ENCODE assay signal across 8 mouse cellular contexts in the genomic region with DNA sequence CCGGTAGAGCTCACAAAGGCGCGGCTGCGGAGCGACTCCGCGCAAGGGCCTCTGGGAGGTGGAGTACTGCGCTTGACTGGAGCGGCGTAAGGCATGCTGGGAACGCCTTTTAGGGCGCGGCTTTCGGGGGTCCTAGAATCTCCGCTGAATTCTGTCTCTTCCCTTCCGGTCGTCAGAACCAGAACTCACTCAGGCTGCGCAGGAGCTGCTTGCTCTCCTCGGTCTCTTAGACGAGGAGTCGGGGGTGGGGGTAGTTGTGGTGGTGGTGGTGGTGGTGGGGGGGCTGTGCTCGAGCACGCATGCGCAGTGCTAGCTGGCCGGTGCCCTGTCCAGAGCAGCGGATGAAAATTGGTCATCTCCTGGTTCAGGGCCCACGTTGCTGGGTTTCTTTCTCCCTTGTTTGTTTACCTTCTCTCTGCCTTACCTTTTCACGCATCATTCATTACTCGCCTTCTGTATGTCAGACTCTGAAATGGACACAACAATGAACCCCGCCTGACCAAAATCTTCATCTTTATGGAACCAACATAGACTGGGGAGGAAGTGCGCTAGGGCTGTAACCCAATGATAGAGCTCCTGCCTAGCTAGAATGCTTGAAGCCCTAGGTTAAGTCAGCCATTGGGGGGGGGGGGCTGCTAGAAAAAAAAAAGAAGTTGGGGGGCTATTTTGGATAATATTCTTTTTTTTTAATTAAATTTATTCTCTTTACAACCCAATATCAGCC. TPM values are rescaled to one million over a fixed set of nuclear protein-coding genes. Genes with fewer than 3 reads are reported as not detected.
DNase-seq lines count a peak whose midpoint lies in the region; ATAC-seq and TF ChIP-seq lines count a peak whose summit lies in the region.

Gene Zfp583 (minus strand): TSS at position 53 of the 724 bp plus-strand sequence.

- peak within 1 kb of the TSS; percentile 56 for H3K4me2 ChIP-seq in forebrain, postnatal 0 days (ENCODE audit: low read depth)
- H3K4me2 ChIP-seq in neural tube, embryonic 15.5 days = peak within 1 kb of the TSS; percentile 61

- peak; percentile 36; the same call in 1 of the 2 replicates for TF ChIP-seq POLR2A in lung, adult 2 months (IDR thresholded peaks at IDR 0.05; ENCODE audit: borderline replicate concordance, extremely low read depth, low read depth, low read length)

- TF ChIP-seq CTCF in G1E (IDR thresholded peaks at IDR 0.05; ENCODE audit: low read depth, low read length) = no peak
- no peak for TF ChIP-seq CTCF in forebrain, postnatal 0 days (IDR thresholded peaks at IDR 0.05; ENCODE audit: low read depth)
- no peak for TF ChIP-seq CTCF in layer of hippocampus, adult 2 months (conservative IDR thresholded peaks at IDR 0.05)
- no peak for TF ChIP-seq CTCF in lung, adult 2 months (IDR thresholded peaks at IDR 0.05; ENCODE audit: insufficient read depth, low read length)

- ATAC-seq in G1E (ENCODE audit: extremely low read depth, insufficient number of reproducible peaks, low FRiP score, poor library complexity, severe bottlenecking) = no peak
- ATAC-seq in forebrain, postnatal 0 days = peak; percentile 95
- ATAC-seq in neural tube, embryonic 15.5 days (ENCODE audit: low FRiP score) = peak; percentile 96

- H3K4me3 ChIP-seq in G1E (ENCODE audit: low read depth, low read length) = peak within 1 kb of the TSS; percentile 52; the same call in 1 of the 2 replicates
- peak within 1 kb of the TSS; percentile 60 for H3K4me3 ChIP-seq in forebrain, postnatal 0 days (ENCODE audit: low read depth, low read length)
- H3K4me3 ChIP-seq in layer of hippocampus, adult 2 months = peak within 1 kb of the TSS; percentile 93
- peak within 1 kb of the TSS; percentile 66 for H3K4me3 ChIP-seq in lung, adult 2 months (replicated peaks; ENCODE audit: extremely low read depth, low read depth, low read length)
- H3K4me3 ChIP-seq in neural tube, embryonic 15.5 days (replicated peaks) = peak within 1 kb of the TSS; percentile 62

- no peak for DNase-seq in G1E (ENCODE audit: low spot score)
- DNase-seq in cerebellum, adult 8-10 months = peak; percentile 88
- peak; percentile 96 for DNase-seq in forebrain, postnatal 0 days
- peak; percentile 77 to 85 for DNase-seq in heart, postnatal 36 days
- DNase-seq in layer of hippocampus, adult 2 months (ENCODE audit: low spot score in 2 of 2) = peak; percentile 86 to 89
- peak; percentile 75 for DNase-seq in lung, adult 2 months
- DNase-seq in testis, postnatal 10 days (ENCODE audit: low spot score) = peak; percentile 86

- H3K36me3 ChIP-seq in G1E (replicated peaks) = no peaks in the 10 kb centered on the region
- H3K36me3 ChIP-seq in forebrain, postnatal 0 days (ENCODE audit: insufficient read depth) = peaks cover 17% of the 10 kb centered on the region
- H3K36me3 ChIP-seq in neural tube, embryonic 15.5 days = 0 out of 2 replicates have a peak, but pooled peaks cover 8% of the 10 kb centered on the region

- intact Hi-C loops in heart, postnatal 36 days (cut with DNase I) = loop anchor here (2.0 kb wide), 1 partner anchor 47 kb away; no protein-coding TSS in a partner anchor

- H3K9ac ChIP-seq in forebrain, postnatal 0 days = peak within 1 kb of the TSS; percentile 84
- peak within 1 kb of the TSS; percentile 74 for H3K9ac ChIP-seq in neural tube, embryonic 15.5 days (replicated peaks)

- H3K4me1 ChIP-seq in G1E (ENCODE audit: insufficient read depth, low read depth, low read length) = peaks cover 4% of the 10 kb centered on the region; the same call in 1 of the 2 replicates
- H3K4me1 ChIP-seq in forebrain, postnatal 0 days (ENCODE audit: insufficient read depth) = peaks cover 8% of the 10 kb centered on the region; the same call in 1 of the 2 replicates
- H3K4me1 ChIP-seq in lung, adult 2 months (ENCODE audit: control insufficient read depth, insufficient read depth, low read length) = peaks cover 7% of the 10 kb centered on the region
- H3K4me1 ChIP-seq in neural tube, embryonic 15.5 days = peaks cover 22% of the 10 kb centered on the region

- 9% methylated on average over 30 of the region's 31 CpGs for WGBS in forebrain, postnatal 0 days
- WGBS in lung, adult 2 months = 6% methylated on average over 31 of the region's 31 CpGs
- WGBS in neural tube, embryonic 15.5 days = 5% methylated on average over 31 of the region's 31 CpGs

- H3K27me3 ChIP-seq in G1E (ENCODE audit: insufficient read depth, low read length) = no peaks in the 10 kb centered on the region
- no peaks in the 10 kb centered on the region for H3K27me3 ChIP-seq in forebrain, postnatal 0 days (ENCODE audit: insufficient read depth, low read length)
- no peaks in the 10 kb centered on the region for H3K27me3 ChIP-seq in neural tube, embryonic 15.5 days (replicated peaks)

- H3K27ac ChIP-seq in forebrain, postnatal 0 days (ENCODE audit: low read depth, low read length) = peak within 1 kb of the TSS; percentile 90
- peak within 1 kb of the TSS; percentile 89 for H3K27ac ChIP-seq in layer of hippocampus, adult 2 months
- H3K27ac ChIP-seq in neural tube, embryonic 15.5 days (replicated peaks) = peak within 1 kb of the TSS; percentile 89

- H3K9me3 ChIP-seq in G1E (replicated peaks) = no peaks in the 10 kb centered on the region
- no peaks in the 10 kb centered on the region for H3K9me3 ChIP-seq in forebrain, postnatal 0 days (ENCODE audit: low read length)
- no peaks in the 10 kb centered on the region for H3K9me3 ChIP-seq in neural tube, embryonic 15.5 days (replicated peaks)

RNA-seq across cellular contexts. Expression of gene Zfp583, which starts in this region (rescaled TPM):
- total RNA-seq in G1E (2014; fragmentation: Nextera tagmentation) (1.2 and 3.1 TPM in 2 replicates), G1E (2017) (0.49 and 0.64 TPM in 2 replicates)
- 0.29 and 0.38 TPM in 2 replicates for polyA plus RNA-seq in G1E (2012)
- 12.3 and 13.1 TPM in 2 replicates for total RNA-seq in forebrain, postnatal 0 days (2014; rRNA removed)
- polyA plus RNA-seq in forebrain, postnatal 0 days (2015; fragmentation: Nextera tagmentation; extraction: Ambion mirVana) = 11.7 and 13.2 TPM in 2 replicates
- total RNA-seq in heart, postnatal 36 days (2021) = 1 to 10 TPM; 1.1 to 1.8 TPM
- total RNA-seq in layer of hippocampus, adult 2 months (2021) = 10 to 100 TPM; 13.3 to 14.4 TPM
- polyA plus RNA-seq in lung, adult 2 months (2012; rRNA removed) = 0.42 and 0.76 TPM in 2 replicates
- polyA plus RNA-seq in neural tube, embryonic 15.5 days (2015; fragmentation: Nextera tagmentation; extraction: Ambion mirVana) = 12.7 and 13.7 TPM in 2 replicates

Comparison
In these comparisons a context has a peak if more than half of its experiments do, and no peak if none do; other contexts are left out.
1. Peak in DNase-seq and H3K4me3 ChIP-seq in lung, adult 2 months; RNA of the gene not detected or under 1 TPM.